Mouse (Mus musculus) heart, adult 9 months (tissue): ENCODE data around the gene Serpina1d.
"Not testable (repeated sequence)": the region's sequence is repeated elsewhere in the genome, so short reads cannot be mapped to it uniquely, and the experiment has no call there.

Experiments used
- DNase-seq, 2 experiments: peaks; one replicate each; pipeline ENCODE4 v3.0.0; 2022; ENCODE audit warnings: low spot score in 2 of 2

Gene Serpina1d

DNA sequence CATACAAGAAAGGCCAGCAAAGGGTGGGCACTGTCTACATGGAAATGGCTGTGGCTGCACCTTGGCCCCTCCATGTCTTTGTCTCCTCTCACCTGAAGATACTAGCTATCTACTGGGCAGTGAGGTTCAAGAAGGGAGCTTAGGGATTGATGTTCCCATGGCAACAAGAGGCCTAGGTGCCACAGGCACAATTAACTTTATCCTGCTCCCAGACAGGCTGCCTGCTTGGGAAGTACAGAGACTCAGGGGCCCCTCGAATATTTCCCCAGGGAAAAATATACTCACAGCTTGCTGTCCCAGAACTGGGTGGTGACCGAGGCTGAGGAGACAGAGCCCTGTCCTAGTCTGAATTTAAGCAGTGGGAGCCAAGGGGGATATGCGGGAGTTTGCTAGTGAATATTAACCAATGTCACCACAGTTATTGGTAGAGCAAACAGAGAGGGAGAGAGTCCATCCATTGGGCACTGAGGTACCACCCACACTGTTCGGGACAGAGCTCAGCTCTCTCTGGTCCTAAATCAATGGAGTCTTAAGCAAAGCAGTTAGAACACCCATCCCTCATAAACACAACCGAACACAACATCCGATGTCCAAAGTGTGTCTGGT is at the start of gene Serpina1d:
Serpina1d (minus strand) TSS at position 347 of the 606 bp plus-strand sequence.
- not testable (repeated sequence) for DNase-seq

- not testable (repeated sequence) for DNase-seq
Observed at GRCm38 (mm10) chr12:103770597-103770996, 2.8 kb downstream of the Serpina1d start.

GRCm38 (mm10) chr12:103763083-103763482 is 10.3 kb downstream of the Serpina1d start:
- not testable (repeated sequence) for DNase-seq

DNA sequence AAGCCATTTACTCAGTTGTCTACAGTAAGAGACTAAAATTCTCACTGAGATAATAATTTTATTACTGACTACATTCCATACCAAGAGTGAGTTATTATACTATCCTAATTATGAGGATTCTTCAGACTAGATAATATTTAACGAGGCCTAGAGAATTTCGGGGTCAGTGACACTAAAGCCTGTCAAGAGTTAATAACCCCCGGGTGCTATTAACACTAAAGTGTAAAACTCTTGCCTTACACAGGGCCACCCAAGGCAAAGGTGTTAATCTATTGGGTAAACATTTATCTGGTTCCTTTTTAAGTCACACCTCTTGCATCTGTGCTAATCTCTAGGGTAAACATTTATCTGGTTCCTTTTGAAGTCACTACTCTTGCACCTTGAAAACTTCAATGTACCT is 13.1 kb downstream of the Serpina1d start:
- DNase-seq: not testable (repeated sequence)

GRCm38 (mm10) chr12:103745957-103746356 is 27.4 kb downstream of the Serpina1d start:
- not testable (repeated sequence) for DNase-seq

- not testable (repeated sequence) for DNase-seq
Observed at GRCm38 (mm10) chr12:103737791-103738580, 35.4 kb downstream of the Serpina1d start.

GRCm38 (mm10) chr12:103735566-103735965 is 37.8 kb downstream of the Serpina1d start:
- not testable (repeated sequence) for DNase-seq

- DNase-seq: peak; percentile 5 to 10
Observed at GRCm38 (mm10) chr12:103735101-103735500, 38.3 kb downstream of the Serpina1d start.
